Comparison of ENCODE assay signal across 8 mouse cellular contexts in the genomic region with DNA sequence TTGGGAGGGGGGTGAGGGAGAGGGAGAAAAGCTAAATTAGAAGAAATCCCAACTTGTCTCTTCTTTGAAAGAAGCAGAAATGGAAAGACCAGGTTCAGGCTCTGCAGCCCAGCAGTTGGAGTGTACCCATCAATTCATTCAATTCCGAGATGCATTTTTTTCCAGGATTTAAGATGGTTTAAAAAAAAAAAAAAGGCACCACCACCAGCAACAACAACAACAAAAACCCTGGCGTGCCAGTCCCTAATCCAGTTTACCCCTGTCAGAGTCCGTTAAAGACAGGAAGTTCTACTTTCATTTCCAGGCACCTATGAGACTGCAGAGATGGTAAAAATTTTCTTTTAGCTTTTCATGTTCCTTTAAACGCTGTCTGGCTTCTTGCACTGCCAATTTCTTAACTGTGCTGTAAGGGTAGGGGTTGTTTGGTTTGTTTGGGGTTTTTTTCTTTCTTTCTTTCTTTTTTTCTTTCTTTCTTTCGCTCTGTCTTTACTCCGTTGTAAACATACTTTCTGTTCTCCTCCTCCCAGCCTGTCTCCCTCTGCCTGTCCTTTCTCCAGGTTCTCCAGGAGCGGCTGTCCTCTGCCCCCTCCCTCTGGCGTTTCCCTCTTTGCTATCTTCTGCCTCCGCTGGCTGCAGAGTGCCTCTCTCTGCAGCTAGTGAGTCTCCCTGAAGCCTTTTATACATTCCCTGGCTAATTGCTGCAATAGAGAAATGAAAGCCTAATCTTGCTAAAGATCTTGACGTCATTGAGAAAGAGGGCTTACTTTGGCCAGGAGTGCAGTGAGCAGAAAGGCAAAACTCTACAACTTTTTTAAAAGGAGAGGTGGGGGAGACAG. TPM values are rescaled to one million over a fixed set of nuclear protein-coding genes. Genes with fewer than 3 reads are reported as not detected.
A peak's percentile ranks its signal among the peaks of the same experiment; 100 is the strongest.
DNase-seq lines count a peak whose midpoint lies in the region; ATAC-seq and TF ChIP-seq lines count a peak whose summit lies in the region.

Gene Dio2 (minus strand): TSS at position 51 of the 836 bp plus-strand sequence.

- H3K9me3 ChIP-seq in lung, embryonic 14.5 days (ENCODE audit: low read depth, low read length) = no peaks in the 10 kb centered on the region
- H3K9me3 ChIP-seq in limb, embryonic 12.5 days = no peaks in the 10 kb centered on the region

- H3K36me3 ChIP-seq in lung, embryonic 14.5 days (ENCODE audit: insufficient read depth) = no peaks in the 10 kb centered on the region
- no peaks in the 10 kb centered on the region for H3K36me3 ChIP-seq in limb, embryonic 12.5 days

- peak within 1 kb of the TSS; percentile 27 for H3K9ac ChIP-seq in lung, embryonic 14.5 days
- H3K9ac ChIP-seq in limb, embryonic 12.5 days (replicated peaks) = peak within 1 kb of the TSS; percentile 35

- no peak for TF ChIP-seq CTCF in lung, embryonic 14.5 days (IDR thresholded peaks at IDR 0.05; ENCODE audit: low read depth)

- DNase-seq in lung, embryonic 14.5 days = peak; percentile 55
- DNase-seq in lung, postnatal 25 days (ENCODE audit: low spot score) = no peak
- DNase-seq in adrenal gland, adult 2 months = peak; percentile 28
- DNase-seq in embryo, embryonic 10 days (ENCODE audit: low spot score) = peak; percentile 32
- peak; percentile 9 to 14 for DNase-seq in heart, postnatal 14 days
- peak; percentile 31 to 47 for DNase-seq in right cerebral cortex, postnatal 10 days (ENCODE audit: low spot score in 2 of 2)
- no peak for DNase-seq in c-Kit-positive CD71-positive TER-119-positive erythroid progenitor cells, embryonic 14.5 days (ENCODE audit: low spot score)

- WGBS in lung, embryonic 14.5 days = 15% methylated on average over 10 of the region's 10 CpGs
- 19% methylated on average over 10 of the region's 10 CpGs for WGBS in limb, embryonic 12.5 days

- intact Hi-C loops in heart, postnatal 14 days (cut with DNase I) = no loop called here

- H3K4me1 ChIP-seq in lung, embryonic 14.5 days (ENCODE audit: insufficient read depth) = no peaks in the 10 kb centered on the region
- H3K4me1 ChIP-seq in limb, embryonic 12.5 days (replicated peaks) = 0 out of 2 replicates have a peak, but pooled peaks cover 2% of the 10 kb centered on the region

- no peak within 1 kb of the TSS for H3K27ac ChIP-seq in lung, embryonic 14.5 days (ENCODE audit: low read depth)
- no peak within 1 kb of the TSS for H3K27ac ChIP-seq in limb, embryonic 12.5 days

- H3K27me3 ChIP-seq in lung, embryonic 14.5 days (ENCODE audit: insufficient read depth, low read length) = no peaks in the 10 kb centered on the region
- H3K27me3 ChIP-seq in limb, embryonic 12.5 days = peaks cover 5% of the 10 kb centered on the region; the same call in 1 of the 2 replicates

- peak; percentile 52; the same call in 1 of the 2 replicates for ATAC-seq in lung, embryonic 14.5 days (ENCODE audit: insufficient read depth)
- no peak for ATAC-seq in limb, embryonic 12.5 days (ENCODE audit: insufficient number of reproducible peaks, insufficient read depth, low FRiP score, low TSS enrichment, low read depth)

- H3K4me2 ChIP-seq in lung, embryonic 14.5 days = peak within 1 kb of the TSS; percentile 56
- peak within 1 kb of the TSS; percentile 47 for H3K4me2 ChIP-seq in limb, embryonic 12.5 days

- peak within 1 kb of the TSS; percentile 21 for H3K4me3 ChIP-seq in lung, embryonic 14.5 days (ENCODE audit: low read depth, low read length)
- peak within 1 kb of the TSS; percentile 23 for H3K4me3 ChIP-seq in limb, embryonic 12.5 days (replicated peaks)

RNA-seq across cellular contexts. Expression of gene Dio2, which starts in this region (rescaled TPM):
- polyA plus RNA-seq in lung, embryonic 14.5 days (2014; fragmentation: Nextera tagmentation; extraction: Ambion mirVana) = 0.83 and 0.95 TPM in 2 replicates
- total RNA-seq in adrenal gland, adult 2 months (2021) = 10 to 100 TPM; 46.8 to 47.1 TPM
- polyA plus RNA-seq in adrenal gland, adult 2 months (2012; rRNA removed) = 0.44 and 0.70 TPM in 2 replicates
- total RNA-seq in heart, postnatal 14 days (2021) = 1 to 10 TPM in 1 of 2 experiments, under 1 TPM in 1; 0.76 to 2.2 TPM
- 0.09 and 0.15 TPM in 2 replicates for polyA plus RNA-seq in limb, embryonic 12.5 days (2016; fragmentation: Nextera tagmentation; extraction: Ambion mirVana)

Comparison
In these comparisons a context has a peak if more than half of its experiments do, and no peak if none do; other contexts are left out.
1. RNA of gene Dio2 (total RNA-seq): 46.8 to 47.1 TPM in adrenal gland, adult 2 months; 0.76 to 2.2 TPM in heart, postnatal 14 days; every median in the first group is over 10 times any median in the second.
2. Peak in DNase-seq, ATAC-seq, H3K4me3 ChIP-seq, H3K9ac ChIP-seq and H3K4me2 ChIP-seq in lung, embryonic 14.5 days; RNA of the gene not detected or under 1 TPM.
3. DNase-seq: peak in adrenal gland, adult 2 months (single experiment), embryo, embryonic 10 days (single experiment), heart, postnatal 14 days (2 of 2) and right cerebral cortex, postnatal 10 days (2 of 2); none in lung, postnatal 25 days (single experiment) and c-Kit-positive CD71-positive TER-119-positive erythroid progenitor cells, embryonic 14.5 days (single experiment).